Mouse (Mus musculus): ENCODE measurements around the gene Swt1.

DNA sequence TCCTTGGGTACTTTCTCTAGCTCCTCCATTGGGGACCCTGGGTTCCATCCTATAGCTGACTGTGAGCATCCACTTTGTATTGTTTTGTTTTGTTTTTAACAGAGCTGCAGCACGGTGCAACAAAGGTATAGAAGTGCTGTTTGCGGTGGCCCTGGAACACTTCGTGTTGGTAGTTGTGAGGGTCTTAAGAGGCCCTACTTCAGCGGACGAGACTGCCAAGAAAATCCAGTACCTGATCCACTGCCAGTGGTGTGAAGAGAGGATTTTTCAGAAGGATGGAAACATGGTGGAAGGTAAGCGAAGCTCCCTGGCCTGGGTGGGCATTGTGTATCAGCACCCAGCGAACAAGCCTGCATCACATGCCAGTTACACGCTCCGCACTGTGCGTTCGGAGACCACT lies 23.7 kb upstream of the Swt1 start:
- no peak for TF ChIP-seq POLR2A (IDR thresholded peaks at IDR 0.05; ENCODE audit: control insufficient read depth, extremely low read depth, insufficient read depth, low read length, poor library complexity)
- TF ChIP-seq CTCF (IDR thresholded peaks at IDR 0.05; ENCODE audit: borderline replicate concordance, control insufficient read depth, extremely low read depth, insufficient read depth, low read length, poor library complexity): no peak
